Mouse (Mus musculus) small intestine, adult 2 months (tissue): ENCODE measurements around the gene Cchcr1.

ENCODE experiments used
- CTCF ChIP-seq: fragments of 200-500 bp; IDR thresholded peaks from 2 replicates; pipeline ENCODE4 v1.5.1; 2012; ENCODE audit warnings: low read depth, mild to moderate bottlenecking, control low read depth, inconsistent platforms, low read length, moderate library complexity, mixed read lengths; ENCODE audit not compliant: insufficient replicate concordance, insufficient read length; ENCODE audit errors: extremely low read depth
- POLR2A ChIP-seq: fragments of 200-500 bp; IDR thresholded peaks from 2 replicates; pipeline ENCODE4 v1.6.1; 2012; ENCODE audit warnings: low read depth, mild to moderate bottlenecking, control low read depth, inconsistent platforms, low read length, moderate library complexity

- no peak for TF ChIP-seq CTCF
- no peak for TF ChIP-seq POLR2A
Measured at GRCm38 (mm10) chr17:35543412-35543861, 26.5 kb downstream of the Cchcr1 start.
